12 mouse cellular contexts compared by ENCODE assay signal in genomic region chr17:83962126-83962525, GRCm38 (mm10).
DNase-seq lines count a peak whose midpoint lies in the region; ATAC-seq lines count a peak whose summit lies in the region.
"Had no signal": no experiment of that assay in that cellular context is flagged by ENCODE, and none has a peak within 500 bp of the region (broad histone marks: within the 10 kb centered on the region; RNA-seq: fewer than 3 reads in every experiment).

No protein-coding gene starts in this region.

- H3K27me3 ChIP-seq in kidney, embryonic 15.5 days, result no peaks in the 10 kb centered on the region
- no peaks in the 10 kb centered on the region for H3K27me3 ChIP-seq in limb, embryonic 10.5 days (ENCODE audit: low read depth, poor library complexity, severe bottlenecking)

- H3K4me2 ChIP-seq in kidney, embryonic 15.5 days, result no peak overlapping the region
- H3K4me2 ChIP-seq: lung, embryonic 14.5 days had no signal

- 85% methylated on average over 6 of the region's 6 CpGs for WGBS in kidney, embryonic 15.5 days
- WGBS in limb, embryonic 10.5 days, result 89% methylated on average over 6 of the region's 6 CpGs

- peaks cover 6% of the 10 kb centered on the region; the same call in 1 of the 2 replicates for H3K9me3 ChIP-seq in kidney, embryonic 15.5 days (replicated peaks)
- H3K9me3 ChIP-seq in limb, embryonic 10.5 days (replicated peaks), result 0 out of 2 replicates have a peak, but pooled peaks cover 3% of the 10 kb centered on the region

- no peak overlapping the region for H3K4me3 ChIP-seq in kidney, embryonic 15.5 days (replicated peaks)
- H3K4me3 ChIP-seq in limb, embryonic 10.5 days, result no peak overlapping the region

- H3K9ac ChIP-seq in kidney, embryonic 15.5 days, result no peak overlapping the region
- H3K9ac ChIP-seq: forebrain, postnatal 0 days; lung, embryonic 14.5 days had no signal

- ATAC-seq in kidney, embryonic 15.5 days (replicated peaks; ENCODE audit: low FRiP score), result no peak
- ATAC-seq in megakaryocyte progenitor cell, adult 5-6 weeks (replicated peaks; ENCODE audit: poor library complexity), result peak; percentile 69
- ATAC-seq: forebrain, postnatal 0 days; hindbrain, embryonic 16.5 days; midbrain, embryonic 16.5 days had no signal

- peak overlapping the region; percentile 98 for H3K27ac ChIP-seq in kidney, embryonic 15.5 days
- peak overlapping the region; percentile 88 for H3K27ac ChIP-seq in limb, embryonic 10.5 days

- no peak for DNase-seq in kidney, adult 18-20 months
- peak; percentile 58 for DNase-seq in T-cell, adult 2 months (ENCODE audit: low spot score)
- DNase-seq in limb, embryonic 10.5 days (ENCODE audit: low spot score), result no peak
- no peak for DNase-seq in spleen, postnatal 14 days (ENCODE audit: low spot score in 2 of 2)
- no peak for DNase-seq in ovary, postnatal 14 days (ENCODE audit: low spot score)
- DNase-seq in layer of hippocampus, postnatal 14 days (ENCODE audit: low spot score in 2 of 2), result no peak
- DNase-seq: forebrain, postnatal 0 days; lung, embryonic 14.5 days had no signal

- no peaks in the 10 kb centered on the region for H3K36me3 ChIP-seq in kidney, embryonic 15.5 days
- H3K36me3 ChIP-seq in limb, embryonic 10.5 days, result no peaks in the 10 kb centered on the region

- peaks cover 81% of the 10 kb centered on the region for H3K4me1 ChIP-seq in kidney, embryonic 15.5 days
- peaks cover 91% of the 10 kb centered on the region for H3K4me1 ChIP-seq in limb, embryonic 10.5 days
